Mouse (Mus musculus) thymus, postnatal 0 days (tissue): ENCODE results near the gene Nckap5. TPM values are rescaled to one million over a fixed set of nuclear protein-coding genes. Genes with fewer than 3 reads are reported as not detected.

ENCODE experiments used
- DNase-seq: peaks from one replicate; pipeline ENCODE4 v3.0.0-alpha.2; 2015; ENCODE audit warnings: low spot score
- polyA plus RNA-seq: library from polyadenylated mRNA; unstranded; fragments of >200 nt; fragmentation: Nextera tagmentation; extraction: Ambion mirVana; gene quantifications from 2 replicates; pipeline ENCODE4 v1.2.1, GENCODE M21; 2015

Gene Nckap5
- polyA plus RNA-seq, 1 experiment from 2014 or later: 1.1 TPM

- no peak for DNase-seq
These were observed 426.6 kb downstream of the Nckap5 start for GRCm38 (mm10) chr1:126403970-126404369.

DNA sequence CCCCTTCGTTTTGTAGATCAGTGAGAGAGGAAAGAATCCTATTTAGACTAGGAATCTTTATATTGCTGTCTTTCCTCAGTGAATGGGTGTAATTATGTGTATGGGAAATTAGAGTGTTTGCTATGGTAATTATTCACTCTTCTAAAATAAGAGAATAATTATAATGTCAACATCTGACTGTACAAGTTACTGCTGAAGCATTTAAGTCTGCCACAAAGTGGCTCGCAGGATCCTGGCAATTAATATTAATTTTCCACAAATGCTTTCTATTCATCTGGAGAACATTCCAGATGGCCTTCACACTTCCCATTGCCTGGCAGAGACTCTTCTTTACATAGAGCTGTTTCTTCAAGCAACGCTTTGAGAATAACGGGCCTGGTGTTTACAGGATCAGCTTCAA, 439.4 kb downstream of the Nckap5 start:
- no peak for DNase-seq

DNA sequence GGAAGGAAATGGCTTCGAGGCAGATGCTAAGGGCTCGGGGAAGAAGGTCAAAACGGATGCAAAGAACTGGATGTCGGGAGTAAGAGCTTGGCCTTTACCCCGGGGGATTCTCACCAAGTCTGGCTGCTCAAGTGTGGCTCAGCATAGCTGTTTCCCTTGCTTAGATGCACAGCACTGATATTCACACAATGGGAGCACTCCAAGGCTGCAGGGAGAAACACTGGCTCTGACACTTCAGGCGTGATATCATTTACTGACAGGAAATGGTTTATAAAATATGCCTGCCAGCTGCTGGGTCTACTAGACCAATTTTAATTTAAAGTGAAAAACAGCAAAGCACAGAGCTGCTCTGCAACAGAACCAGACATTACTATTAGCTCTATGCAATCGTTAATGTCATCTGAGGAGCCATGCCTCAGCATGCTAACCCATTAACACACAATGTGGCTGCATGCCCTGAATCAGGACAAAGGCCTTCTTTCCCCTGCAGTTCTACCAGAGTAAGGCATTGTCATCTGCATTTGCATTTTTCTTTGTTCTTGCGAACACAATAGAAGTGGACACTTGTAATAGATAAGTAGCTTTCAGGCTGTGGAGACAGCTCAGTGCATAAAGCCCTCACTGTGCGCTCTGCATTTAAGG, 453.1 kb downstream of the Nckap5 start:
- no peak for DNase-seq

DNA sequence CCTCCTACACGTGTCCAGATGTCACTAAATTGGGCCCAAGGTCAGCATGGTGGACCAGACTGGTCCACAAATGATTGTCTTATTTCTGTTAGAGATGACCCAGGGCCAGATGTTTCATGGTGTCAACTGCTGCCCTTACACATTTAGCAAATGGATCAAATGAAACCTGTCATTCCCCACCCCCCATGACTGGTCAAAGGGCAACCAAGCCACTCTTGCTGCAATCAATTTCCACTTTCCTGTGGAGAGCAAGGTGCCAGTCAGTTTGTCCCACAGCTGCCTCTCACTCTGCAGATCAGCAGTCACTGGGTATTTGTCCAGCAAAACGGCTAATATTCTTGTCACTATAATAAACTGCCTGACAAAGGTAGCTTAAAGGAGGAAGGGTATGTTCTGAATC, 463.9 kb downstream of the Nckap5 start:
- DNase-seq: no peak

- DNase-seq: no peak
These were observed 466.0 kb downstream of the Nckap5 start for GRCm38 (mm10) chr1:126364556-126364955.

- no peak for DNase-seq
These were observed 469.9 kb downstream of the Nckap5 start for GRCm38 (mm10) chr1:126360531-126361220.

- no peak for DNase-seq
These were observed 470.5 kb downstream of the Nckap5 start for GRCm38 (mm10) chr1:126360111-126360510.

- no peak for DNase-seq
These were observed 488.8 kb downstream of the Nckap5 start for GRCm38 (mm10) chr1:126341806-126342205.

GRCm38 (mm10) chr1:126339250-126339649, 491.3 kb downstream of the Nckap5 start:
- DNase-seq: no peak

- DNase-seq: no peak
These were observed 496.4 kb downstream of the Nckap5 start for GRCm38 (mm10) chr1:126334202-126334601.

DNA sequence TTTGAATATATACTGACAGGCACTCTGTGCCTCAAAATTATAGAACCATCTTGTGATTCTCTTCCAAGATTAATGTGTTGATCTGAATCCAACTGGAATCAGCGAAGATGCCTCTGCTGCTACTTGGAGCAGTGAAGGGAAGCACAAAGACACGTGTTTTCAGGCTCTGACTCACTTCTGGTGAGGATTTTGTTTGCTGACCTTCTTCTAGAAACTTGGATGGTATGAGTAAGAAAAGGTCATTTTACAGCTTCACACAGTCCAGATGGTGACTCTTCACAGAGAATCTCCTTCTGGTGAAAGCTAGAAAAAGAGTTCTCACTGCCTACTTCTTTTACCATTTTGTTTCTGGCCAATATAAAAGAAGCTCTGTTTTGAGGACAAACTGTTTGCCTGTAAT, 498.6 kb downstream of the Nckap5 start:
- DNase-seq: no peak

- DNase-seq: no peak
These were observed 509.9 kb downstream of the Nckap5 start for GRCm38 (mm10) chr1:126320696-126321095.

- DNase-seq: no peak
These were observed 512.6 kb downstream of the Nckap5 start for GRCm38 (mm10) chr1:126317874-126318607.

- no peak for DNase-seq
These were observed 513.3 kb downstream of the Nckap5 start for GRCm38 (mm10) chr1:126317345-126317744.

- no peak for DNase-seq
These were observed 513.7 kb downstream of the Nckap5 start for GRCm38 (mm10) chr1:126316866-126317265.

- DNase-seq: no peak
These were observed 529.5 kb downstream of the Nckap5 start for GRCm38 (mm10) chr1:126301129-126301528.

DNA sequence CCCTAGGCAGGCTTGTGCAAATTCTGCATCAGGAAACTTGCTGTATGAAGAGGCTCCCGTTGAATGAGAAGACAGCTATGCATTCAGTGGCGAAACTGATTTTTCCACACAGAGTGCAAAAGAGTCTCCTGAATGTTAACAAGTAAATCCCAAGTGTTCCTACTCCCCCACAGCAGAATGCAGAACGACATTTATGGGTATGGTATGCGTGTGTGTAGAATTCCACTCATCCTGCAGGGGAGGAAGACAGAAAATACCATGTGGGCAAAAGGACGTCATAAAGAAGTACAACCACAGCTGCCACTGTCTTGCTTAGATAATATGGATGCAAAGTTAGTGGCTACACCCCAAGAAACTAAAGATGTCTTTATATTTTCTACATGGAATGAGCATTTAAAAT, 565.7 kb downstream of the Nckap5 start:
- no peak for DNase-seq

- DNase-seq: no peak
These were observed 576.2 kb downstream of the Nckap5 start for GRCm38 (mm10) chr1:126254364-126254763.

DNA sequence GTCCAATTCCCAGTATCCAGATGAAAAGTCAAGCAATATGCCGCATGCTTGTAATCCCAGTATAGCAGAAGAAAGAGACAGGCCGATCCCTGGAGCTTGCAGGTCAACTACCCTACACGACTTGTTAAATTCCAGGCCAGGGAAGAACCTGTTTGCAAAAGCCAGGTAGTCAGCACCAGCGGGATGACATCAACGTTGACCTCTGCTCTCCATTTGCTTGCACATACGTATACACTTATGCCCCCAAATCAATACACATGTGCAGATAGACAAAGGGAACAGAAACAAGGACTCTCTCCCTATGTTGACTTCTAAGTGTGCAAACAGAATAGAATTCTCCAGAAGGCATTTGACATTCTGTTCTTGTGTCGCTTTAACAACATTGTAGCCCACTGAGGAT, 576.7 kb downstream of the Nckap5 start:
- DNase-seq: no peak

DNA sequence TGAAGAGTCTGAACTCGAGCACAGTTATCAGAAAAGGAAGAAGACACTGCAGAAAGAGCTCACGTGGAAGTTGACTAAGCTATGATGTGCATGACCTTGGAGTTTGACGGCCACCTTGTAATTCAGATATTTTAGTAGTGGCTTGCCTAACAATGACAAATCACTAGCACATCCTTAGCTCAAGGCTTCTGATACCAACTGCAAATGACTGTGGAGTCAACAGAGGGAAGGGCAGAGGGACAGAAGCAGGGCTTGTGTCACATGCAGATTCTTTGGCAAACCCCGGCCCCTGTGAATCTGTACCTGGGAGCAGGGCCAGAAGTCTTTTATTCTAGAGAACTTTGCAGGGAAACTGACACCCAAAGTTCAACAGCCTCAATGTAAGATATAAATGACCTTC, 597.4 kb downstream of the Nckap5 start:
- no peak for DNase-seq

DNA sequence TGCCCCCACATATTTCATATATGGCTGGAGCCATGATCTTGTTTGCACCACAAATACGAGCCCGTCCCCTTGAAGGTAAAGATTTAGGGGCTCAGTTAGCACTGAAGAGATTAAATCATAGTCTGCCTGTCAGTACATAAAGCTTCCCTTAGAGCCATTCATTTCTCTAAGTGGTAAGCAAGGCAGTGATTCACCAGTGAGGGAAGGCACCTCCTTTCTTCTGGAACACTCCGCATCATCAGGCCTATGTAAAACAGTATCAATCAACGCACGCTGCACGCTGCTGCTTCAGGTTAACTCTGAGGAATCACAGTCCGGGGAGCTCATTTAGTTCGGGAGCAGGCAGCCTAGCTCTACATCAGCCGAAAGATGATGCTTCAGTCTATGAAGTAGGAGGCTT, 599.4 kb downstream of the Nckap5 start:
- no peak for DNase-seq

GRCm38 (mm10) chr1:126210212-126210611, 620.4 kb downstream of the Nckap5 start:
- no peak for DNase-seq

GRCm38 (mm10) chr1:126209743-126210142, 620.9 kb downstream of the Nckap5 start:
- DNase-seq: no peak
